Mouse (Mus musculus) B cell, adult (primary cell): Measurements from ENCODE around the gene N4bp2. TPM values are rescaled to one million over a fixed set of nuclear protein-coding genes. Genes with fewer than 3 reads are reported as not detected.

ENCODE experiments used
- total RNA-seq: library from RNA; stranded (reverse); gene quantifications from 4 replicates; pipeline ENCODE4 v1.2.4, GENCODE M21; 2023; ENCODE audit not compliant: inconsistent age

Gene N4bp2
- 92.3 to 98.1 TPM (median 94.3 TPM) in 4 replicates for total RNA-seq

DNA sequence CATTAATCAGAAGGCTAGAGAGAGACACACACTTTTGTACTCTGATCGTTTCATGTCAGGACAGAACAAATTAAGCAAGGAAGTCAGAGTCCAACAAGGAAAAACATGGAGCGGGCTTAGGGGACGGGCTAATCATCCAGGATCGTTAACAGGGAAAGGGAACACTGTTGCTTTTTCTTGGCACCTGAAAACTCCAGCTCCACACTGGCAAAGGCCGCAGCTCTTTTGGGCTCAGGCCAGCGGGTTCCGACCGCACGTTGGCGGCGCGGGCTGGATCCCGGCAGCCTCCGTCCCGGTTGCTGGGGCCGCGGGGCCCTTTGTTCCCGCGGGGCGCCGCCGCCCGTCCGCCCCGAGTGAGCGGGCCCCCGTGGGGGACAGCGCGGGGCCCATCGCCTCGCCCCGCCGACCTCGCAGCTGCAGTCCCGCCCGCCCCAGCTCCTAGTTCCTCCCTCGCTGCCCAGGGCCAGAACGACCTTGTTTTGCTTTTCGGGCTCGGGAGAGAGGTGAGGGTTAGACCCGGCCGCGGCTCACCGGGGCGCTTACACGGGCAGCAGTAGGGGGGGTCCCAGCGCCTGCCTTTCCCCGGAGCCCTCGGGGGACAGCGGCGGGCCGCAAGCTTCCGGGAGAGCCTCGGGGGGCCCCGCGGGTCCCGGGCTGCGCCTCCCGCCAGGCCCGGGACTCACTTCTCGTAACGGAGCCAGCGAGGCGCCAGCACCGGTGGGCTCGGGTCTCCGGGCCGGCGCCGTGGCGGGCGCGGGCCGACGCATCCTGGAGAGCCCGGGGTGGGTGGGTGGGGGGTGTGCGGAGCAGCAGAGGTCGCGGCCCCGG is at the start of gene N4bp2:
Gene N4bp2 (plus strand): TSS at position 434 of the 828 bp plus-strand sequence.

GRCm38 (mm10) chr5:65861154-65861944 is 98.0 kb downstream of the N4bp2 start, which contains the start of gene Rhoh:
Gene Rhoh, plus strand, starts transcription at chr5:65861213.

Other genes with a start within 250 kb of the N4bp2 start
- gene Smim14, start 226.3 kb upstream of the N4bp2 start, total RNA-seq = 352 to 369 TPM (median 361 TPM) in 4 replicates
- 68.3 to 76.7 TPM (median 69.7 TPM) in 4 replicates for gene Ube2k, start 226.3 kb upstream of the N4bp2 start, total RNA-seq
- 247 to 260 TPM (median 252 TPM) in 4 replicates for gene Pds5a, start 65.2 kb upstream of the N4bp2 start, total RNA-seq
- gene Rhoh, start 97.7 kb downstream of the N4bp2 start, total RNA-seq = 142 to 152 TPM (median 144 TPM) in 4 replicates
- 2.4 to 3.2 TPM (median 2.6 TPM) in 4 replicates for gene Chrna9, start 171.4 kb downstream of the N4bp2 start, total RNA-seq
- gene 9130230L23Rik, start 240.8 kb downstream of the N4bp2 start, total RNA-seq = 0.54 to 0.83 TPM (median 0.81 TPM) in 3 of 4 replicates, not detected in the other